Mouse (Mus musculus) stomach, embryonic 14.5 days (tissue): ENCODE data around the gene Lmbr1l. TPM values are rescaled to one million over a fixed set of nuclear protein-coding genes. Genes with fewer than 3 reads are reported as not detected.

ENCODE experiments used
- ATAC-seq: fragments of 200-750 bp; cut with Nextera tagmentation; 2 replicates; pipeline ENCODE4 v1.8.0; 2017; ENCODE audit warnings: low read depth, moderate TSS enrichment; ENCODE audit not compliant: insufficient number of reproducible peaks, insufficient read depth, low FRiP score
- H3K27ac ChIP-seq: fragments of 300-500 bp; sonication (generic); 2 replicates; pipeline ENCODE4 v1.5.1; 2014; ENCODE audit warnings: mild to moderate bottlenecking, low read length, moderate library complexity, mixed read lengths
- H3K27me3 ChIP-seq: fragments of 300-500 bp; sonication (generic); 2 replicates; pipeline ENCODE4 v1.6.1; 2014; ENCODE audit warnings: low read length, control low read depth, mixed read lengths; ENCODE audit not compliant: control insufficient read depth, insufficient read depth
- H3K36me3 ChIP-seq: fragments of 300-500 bp; sonication (generic); 2 replicates; pipeline ENCODE4 v1.6.1; 2014; ENCODE audit warnings: mild to moderate bottlenecking, control low read depth, low read length, moderate library complexity, mixed read lengths; ENCODE audit not compliant: control insufficient read depth, insufficient read depth
- H3K4me1 ChIP-seq: fragments of 300-500 bp; sonication (generic); 2 replicates; pipeline ENCODE4 v1.6.1; 2014; ENCODE audit warnings: low read length, control low read depth, mixed read lengths; ENCODE audit not compliant: control insufficient read depth, insufficient read depth
- H3K4me2 ChIP-seq: fragments of 300-500 bp; sonication (generic); replicated peaks from 2 replicates; pipeline ENCODE4 v1.6.1; 2014; ENCODE audit warnings: low read depth, low read length, control low read depth
- H3K4me3 ChIP-seq: fragments of 300-500 bp; sonication (generic); 2 replicates; pipeline ENCODE4 v1.5.1; 2014; ENCODE audit warnings: low read depth, low read length, control low read depth
- H3K9ac ChIP-seq: fragments of 300-500 bp; sonication (generic); replicated peaks from 2 replicates; pipeline ENCODE4 v1.6.1; 2014; ENCODE audit warnings: low read depth, mild to moderate bottlenecking, control low read depth, low read length, moderate library complexity, mixed read lengths
- H3K9me3 ChIP-seq: fragments of 300-500 bp; sonication (generic); 2 replicates; pipeline ENCODE4 v1.6.1; 2016; ENCODE audit warnings: low read depth, low read length, control low read depth; ENCODE audit not compliant: control insufficient read depth
- WGBS: fragments of 180-500 bp; shearing (Covaris S2); extraction: QIAGEN DNeasy Blood & Tissue Kit; methylation state at CpG from one replicate; pipeline ENCODE4 v1.1.7; 2014; 5-methylcytosine and 5-hydroxymethylcytosine counted together
- polyA plus RNA-seq: library from polyadenylated mRNA; unstranded; fragments of >200 nt; fragmentation: Nextera tagmentation; extraction: Ambion mirVana; gene quantifications from 2 replicates; pipeline ENCODE4 v1.2.1, GENCODE M21; 2014

Gene Lmbr1l
- polyA plus RNA-seq, 1 experiment from 2014 or later, result 8.8 TPM

DNA sequence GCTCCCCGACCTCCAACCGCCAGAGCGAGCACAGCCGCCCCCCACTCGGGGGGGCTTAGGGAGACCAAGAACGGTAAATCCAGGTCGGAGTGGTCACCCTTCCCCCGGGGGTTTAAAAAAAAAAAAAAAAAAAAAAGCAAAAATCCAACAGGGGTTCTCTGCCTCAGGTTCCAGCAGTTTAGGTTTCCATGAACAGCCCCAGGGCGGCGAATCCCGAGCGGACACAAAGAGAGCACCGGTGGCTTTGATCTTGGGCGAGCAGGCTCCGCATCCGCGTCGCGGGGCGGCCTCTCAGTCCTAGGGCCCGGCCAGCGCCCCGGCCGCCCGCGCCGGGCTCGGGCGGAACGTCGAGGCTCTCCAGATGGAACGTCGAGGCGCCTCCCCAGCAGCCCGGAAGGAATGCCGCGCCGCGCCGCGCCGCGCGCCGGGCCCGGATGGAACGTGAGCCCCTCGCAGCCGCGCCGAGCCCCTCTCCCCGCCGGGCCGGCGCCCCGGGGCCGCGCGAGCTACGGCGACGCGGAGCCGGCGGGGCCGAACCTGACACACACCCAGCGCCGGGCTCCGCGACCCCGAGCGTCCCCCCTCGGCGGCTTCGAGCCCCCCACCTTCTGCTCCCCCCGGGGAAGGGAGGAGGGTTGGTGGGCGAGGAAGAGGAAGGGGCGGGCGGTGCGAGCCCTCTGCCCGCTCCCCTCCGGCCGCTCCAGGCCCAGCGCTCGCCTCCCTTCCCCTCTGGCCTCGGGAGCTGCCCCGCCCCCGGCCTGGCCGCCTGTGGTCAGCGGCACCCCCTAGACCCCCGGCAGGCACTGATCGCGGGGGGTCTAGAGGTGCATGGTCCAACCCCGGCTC, 46.7 kb downstream of the Lmbr1l start, which contains the start of gene Kmt2d:
TSS of gene Kmt2d (minus strand) at position 135 of the 846 bp plus-strand sequence.
- Histone ChIP-seq H3K4me3 (peak within 1 kb of the TSS; percentile 99), H3K4me2 (peak within 1 kb of the TSS; percentile 99), H3K36me3 (peaks cover 9% of the 10 kb centered on the region; the same call in 1 of the 2 replicates), H3K9ac (peak within 1 kb of the TSS; percentile 97), H3K27me3 (no peaks in the 10 kb centered on the region), H3K4me1 (peaks cover 31% of the 10 kb centered on the region), H3K27ac (peak within 1 kb of the TSS; percentile 99), H3K9me3 (no peaks in the 10 kb centered on the region)
- under 1% methylated on average over 80 of the region's 94 CpGs for WGBS
- ATAC-seq, result peak; percentile 62; the same call in 1 of the 2 replicates

DNA sequence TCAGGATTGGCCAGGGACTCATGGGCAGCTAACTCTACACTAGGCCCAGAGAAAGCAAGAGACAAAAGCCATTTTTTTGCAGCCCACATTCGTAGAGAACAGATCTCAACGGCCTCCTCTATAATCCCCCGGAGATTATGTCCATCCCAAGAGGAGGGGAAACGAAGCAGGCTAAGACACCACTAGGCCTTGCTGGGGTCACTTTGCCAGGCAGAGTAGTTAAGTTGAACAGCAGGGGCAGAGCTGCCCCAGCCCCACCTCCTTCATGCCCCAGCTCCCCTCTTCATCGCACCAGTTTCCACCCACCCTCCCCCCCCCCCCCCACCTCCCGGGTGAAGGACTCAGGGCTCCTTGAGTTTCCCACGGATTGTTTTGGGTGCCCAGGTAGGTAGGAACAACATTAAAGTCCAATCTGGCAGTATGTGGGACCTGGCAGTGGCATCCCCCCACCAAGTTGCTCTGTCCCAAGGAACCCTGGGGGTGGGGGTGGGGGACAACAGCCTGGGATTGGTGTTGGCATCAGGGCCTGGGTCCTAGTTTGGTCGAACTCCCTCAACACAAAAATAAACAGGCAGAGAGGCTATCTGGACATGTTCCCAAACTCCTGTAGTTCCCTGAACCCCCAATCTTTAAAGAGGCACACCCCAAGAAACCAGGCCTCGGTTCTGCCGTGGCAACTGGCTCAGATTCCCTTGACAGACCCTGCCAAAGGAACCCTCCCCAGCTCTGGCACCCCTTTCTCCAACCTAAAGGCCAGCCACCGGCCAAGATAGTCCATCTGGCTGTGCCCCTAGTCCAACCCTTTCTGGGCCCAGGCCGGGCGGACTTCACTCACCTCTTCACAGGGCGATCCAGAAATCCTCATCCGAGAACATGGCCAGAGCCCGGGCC, 47.6 kb downstream of the Lmbr1l start:
- Histone ChIP-seq H3K9ac (peak overlapping the region; percentile 97), H3K27ac (peak overlapping the region; percentile 99; the same call in 1 of the 2 replicates), H3K36me3 (peaks cover 18% of the 10 kb centered on the region), H3K27me3 (no peaks in the 10 kb centered on the region), H3K4me1 (peaks cover 31% of the 10 kb centered on the region), H3K4me2 (peak overlapping the region; percentile 99), H3K4me3 (peak overlapping the region; percentile 99), H3K9me3 (no peaks in the 10 kb centered on the region)
- no peak for ATAC-seq
- WGBS, result under 1% methylated on average over 16 of the region's 16 CpGs

- Histone ChIP-seq H3K9me3 (no peaks in the 10 kb centered on the region), H3K27me3 (no peaks in the 10 kb centered on the region), H3K4me2 (peak overlapping the region; percentile 99), H3K36me3 (peaks cover 26% of the 10 kb centered on the region), H3K27ac (peak overlapping the region; percentile 99; the same call in 1 of the 2 replicates), H3K4me3 (peak overlapping the region; percentile 99), H3K9ac (peak overlapping the region; percentile 97), H3K4me1 (peaks cover 31% of the 10 kb centered on the region)
- ATAC-seq, result no peak
- 7% methylated on average over 8 of the region's 8 CpGs for whole genome bisulfite sequencing
Measured at GRCm38 (mm10) chr15:98869342-98870178, 48.5 kb downstream of the Lmbr1l start.

GRCm38 (mm10) chr15:98868346-98869063, 49.5 kb downstream of the Lmbr1l start:
- peak overlapping the region; percentile 99 for H3K4me2 ChIP-seq
- H3K4me1 ChIP-seq, result peaks cover 31% of the 10 kb centered on the region
- ATAC-seq, result no peak
- H3K27ac ChIP-seq, result peak overlapping the region; percentile 58; the same call in 1 of the 2 replicates
- H3K4me3 ChIP-seq, result peak overlapping the region; percentile 99
- no peaks in the 10 kb centered on the region for H3K9me3 ChIP-seq
- WGBS, result 24% methylated on average over 11 of the region's 11 CpGs
- no peaks in the 10 kb centered on the region for H3K27me3 ChIP-seq
- peaks cover 37% of the 10 kb centered on the region for H3K36me3 ChIP-seq
- H3K9ac ChIP-seq, result peak overlapping the region; percentile 97; the same call in 1 of the 2 replicates

DNA sequence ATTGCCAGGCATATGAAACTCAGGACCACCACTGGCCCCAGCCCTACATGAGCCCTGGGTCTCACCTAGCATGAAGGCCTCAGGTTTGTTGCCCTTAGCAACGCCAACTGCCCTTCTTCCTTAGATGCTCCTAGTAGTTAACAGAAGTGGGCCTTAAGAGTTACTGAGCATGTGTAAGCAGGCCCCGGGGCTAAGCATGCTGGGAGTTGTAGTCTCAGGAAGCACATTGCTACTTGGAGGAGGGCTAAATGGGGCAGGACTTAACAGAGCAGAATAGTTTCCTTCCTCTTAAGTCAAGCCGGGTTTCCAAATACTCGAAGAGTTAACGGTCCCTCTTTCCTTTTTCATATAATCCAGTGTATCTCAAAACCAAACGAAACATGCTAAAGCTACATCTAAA, 50.7 kb downstream of the Lmbr1l start:
- no peaks in the 10 kb centered on the region for H3K9me3 ChIP-seq
- ATAC-seq, result no peak
- H3K27me3 ChIP-seq, result no peaks in the 10 kb centered on the region
- peak overlapping the region; percentile 99; the same call in 1 of the 2 replicates for H3K4me3 ChIP-seq
- 48% methylated on average over 6 of the region's 6 CpGs for WGBS
- H3K36me3 ChIP-seq, result peaks cover 49% of the 10 kb centered on the region
- no peak overlapping the region for H3K27ac ChIP-seq
- no peak overlapping the region for H3K9ac ChIP-seq
- peaks cover 31% of the 10 kb centered on the region for H3K4me1 ChIP-seq
- peak overlapping the region; percentile 99 for H3K4me2 ChIP-seq

- peaks cover 31% of the 10 kb centered on the region for H3K4me1 ChIP-seq
- no peaks in the 10 kb centered on the region for H3K27me3 ChIP-seq
- H3K9me3 ChIP-seq, result no peaks in the 10 kb centered on the region
- H3K4me2 ChIP-seq, result no peak overlapping the region
- ATAC-seq, result no peak
- H3K4me3 ChIP-seq, result no peak overlapping the region
- WGBS, result 82% methylated on average over 5 of the region's 5 CpGs
- peaks cover 57% of the 10 kb centered on the region for H3K36me3 ChIP-seq
- no peak overlapping the region for H3K9ac ChIP-seq
- H3K27ac ChIP-seq, result no peak overlapping the region
Measured at GRCm38 (mm10) chr15:98866501-98866900, 51.5 kb downstream of the Lmbr1l start.

GRCm38 (mm10) chr15:98865771-98866170, 52.3 kb downstream of the Lmbr1l start:
- 94% methylated on average over 8 of the region's 8 CpGs for WGBS
- peaks cover 64% of the 10 kb centered on the region for H3K36me3 ChIP-seq
- no peak overlapping the region for H3K4me3 ChIP-seq
- no peak for ATAC-seq
- no peaks in the 10 kb centered on the region for H3K27me3 ChIP-seq
- no peak overlapping the region for H3K9ac ChIP-seq
- H3K4me1 ChIP-seq, result peaks cover 31% of the 10 kb centered on the region
- no peaks in the 10 kb centered on the region for H3K9me3 ChIP-seq
- no peak overlapping the region for H3K4me2 ChIP-seq
- no peak overlapping the region for H3K27ac ChIP-seq
